Mouse (Mus musculus) frontal cortex, adult 2 months (tissue): ENCODE measurements at regions not wholly inside any gene's neighbourhood (a gene's known extent, or its start where the extent isn't known, plus 50 kb on each side); places are given as distances from the start of the nearest gene placed in this dataset.
"Not testable (repeated sequence)": the region's sequence is repeated elsewhere in the genome, so short reads cannot be mapped to it uniquely, and the experiment has no call there.

Experiments
- DNase-seq, 2 experiments: peaks; one replicate each; pipeline ENCODE4 v3.0.0; 2022; ENCODE audit warnings: low spot score in 1 of 2; ENCODE audit errors: extremely low spot score in 1 of 2

- DNase-seq, result no peak
Observed at GRCm38 (mm10) chr8:8858636-8859035, 168.3 kb upstream of the Arglu1 start.

- DNase-seq, result no peak
Observed at GRCm38 (mm10) chr8:8852656-8853366, 162.5 kb upstream of the Arglu1 start.

DNA sequence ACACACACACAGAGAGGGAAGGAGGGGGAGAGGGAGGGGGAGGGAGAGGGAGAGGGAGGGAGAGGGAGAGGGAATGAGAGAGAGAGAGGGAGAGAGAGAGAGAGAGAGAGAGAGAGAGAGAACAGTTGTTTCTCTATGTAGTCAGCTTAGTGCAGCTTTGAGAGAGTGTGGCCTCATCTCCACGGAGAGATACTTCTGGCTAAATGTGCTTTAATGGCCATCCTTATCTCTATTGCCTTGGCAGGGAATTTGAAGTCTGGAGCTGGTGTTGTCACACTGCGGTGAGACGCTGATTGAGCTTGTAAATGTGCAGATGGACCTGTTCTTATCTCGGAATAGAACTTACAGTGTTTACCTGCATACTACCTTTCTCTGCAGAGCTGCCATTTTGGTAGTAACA lies 160.9 kb upstream of the Arglu1 start:
- no peak for DNase-seq

GRCm38 (mm10) chr8:8850766-8851165 lies 160.4 kb upstream of the Arglu1 start:
- DNase-seq, result no peak

DNA sequence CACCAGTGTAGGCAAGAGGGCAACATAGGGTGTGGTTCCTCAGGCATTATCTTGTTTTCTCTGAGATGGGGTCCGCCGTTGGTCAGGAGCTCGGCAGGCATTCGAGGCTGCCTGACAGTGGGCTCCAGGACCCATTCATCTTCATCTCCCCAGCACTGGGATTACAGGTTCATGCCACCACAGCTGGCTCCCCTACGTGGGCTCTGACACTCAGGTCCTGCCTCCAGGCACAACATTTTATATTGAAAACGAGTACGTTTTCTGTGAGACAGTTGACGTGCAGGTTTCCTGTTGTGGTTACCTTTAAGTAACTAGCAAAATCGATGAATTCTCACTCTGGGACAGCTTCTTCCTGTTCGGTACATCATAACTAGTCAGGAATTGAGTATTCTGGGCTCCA lies 157.3 kb upstream of the Arglu1 start:
- no peak for DNase-seq

GRCm38 (mm10) chr8:8842326-8842725 lies 152.0 kb upstream of the Arglu1 start:
- no peak for DNase-seq

- DNase-seq, result not testable (repeated sequence)
Observed at GRCm38 (mm10) chr8:8836166-8836565, 145.8 kb upstream of the Arglu1 start.

- no peak for DNase-seq
Observed at GRCm38 (mm10) chr8:8831306-8831705, 141.0 kb upstream of the Arglu1 start.

DNA sequence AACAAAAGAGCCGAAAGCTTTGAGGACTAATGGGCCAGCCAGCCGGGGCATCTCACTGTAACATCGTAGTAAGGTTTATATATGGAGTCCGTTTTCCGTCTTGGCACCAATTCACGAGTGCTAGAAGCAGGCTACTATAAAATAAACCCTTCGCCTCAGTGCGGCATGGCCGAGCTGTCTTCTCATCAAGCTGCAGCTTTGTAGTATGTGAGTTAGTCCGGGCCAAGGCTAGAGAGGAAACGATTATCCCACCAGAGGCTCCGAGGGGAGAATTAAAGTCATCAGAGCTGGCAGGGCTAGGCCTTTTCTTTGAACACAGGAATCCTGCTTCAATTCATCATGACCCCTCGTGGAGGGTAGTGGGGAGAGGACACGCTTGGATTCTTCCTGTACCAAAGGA lies 138.9 kb upstream of the Arglu1 start:
- no peak for DNase-seq

DNA sequence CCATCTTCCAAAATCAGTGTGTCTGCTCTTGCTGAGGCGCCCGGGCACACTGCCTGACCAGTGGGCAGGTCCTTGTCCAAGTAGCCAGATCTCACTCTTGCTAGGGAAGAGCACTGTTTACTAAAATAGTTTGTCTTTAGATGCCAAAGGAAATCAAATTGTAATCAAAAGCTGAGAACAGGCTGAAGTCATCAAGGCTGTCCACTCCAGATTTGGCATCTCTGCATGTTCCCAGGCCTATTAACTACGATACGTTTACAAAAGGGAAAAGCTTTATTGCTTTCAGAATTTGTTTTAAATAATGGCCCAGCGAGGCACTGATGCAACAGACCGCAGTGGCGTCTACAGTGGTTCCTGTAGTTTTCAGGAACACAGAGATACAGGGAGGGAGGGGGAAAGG lies 137.2 kb upstream of the Arglu1 start:
- no peak for DNase-seq

- DNase-seq, result no peak
Observed at GRCm38 (mm10) chr8:8826801-8827200, 136.5 kb upstream of the Arglu1 start.

DNA sequence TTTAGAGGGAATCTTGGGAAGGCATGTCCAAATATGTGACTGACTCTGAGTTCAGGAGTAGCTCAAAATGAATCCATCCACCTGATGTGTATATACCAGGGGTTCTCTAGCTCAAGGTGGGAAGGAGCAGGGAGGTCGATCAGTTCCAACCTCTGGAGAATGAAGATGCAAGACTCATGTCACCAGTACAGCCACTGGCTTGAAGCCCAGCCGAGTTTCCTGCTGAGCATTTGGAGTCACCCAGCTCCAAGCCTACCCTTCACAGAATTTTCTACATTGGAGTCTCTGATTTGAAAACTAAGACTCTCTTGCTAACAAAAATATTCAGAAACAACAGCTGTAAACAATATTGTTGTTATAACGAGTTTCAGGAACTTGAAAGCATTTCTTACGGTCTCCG lies 134.6 kb upstream of the Arglu1 start:
- DNase-seq, result no peak

DNA sequence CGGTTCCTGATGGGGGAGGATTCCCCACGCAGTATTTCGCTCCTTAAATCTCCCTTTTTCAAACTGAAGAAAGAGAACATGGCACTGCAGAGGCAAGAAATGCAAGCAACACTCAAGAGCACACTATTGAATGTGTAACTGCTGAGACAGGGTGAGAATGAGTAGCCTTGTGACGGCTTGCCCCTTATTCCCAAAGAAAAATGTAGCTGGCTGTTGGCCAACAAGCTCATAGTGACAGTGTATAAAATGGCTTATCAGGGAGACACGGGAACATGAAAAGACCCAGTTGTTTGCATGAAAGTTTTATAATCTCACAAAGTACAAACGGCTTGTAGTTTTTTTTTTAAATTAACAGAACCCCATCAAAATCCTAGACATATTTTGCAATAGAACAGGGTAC lies 130.8 kb upstream of the Arglu1 start:
- no peak for DNase-seq

GRCm38 (mm10) chr8:8820614-8821013 lies 130.3 kb upstream of the Arglu1 start:
- no peak for DNase-seq

- no peak for DNase-seq
Observed at GRCm38 (mm10) chr8:8819233-8819931, 129.1 kb upstream of the Arglu1 start.

- DNase-seq, result no peak
Observed at GRCm38 (mm10) chr8:8812807-8813167, 122.5 kb upstream of the Arglu1 start.

DNA sequence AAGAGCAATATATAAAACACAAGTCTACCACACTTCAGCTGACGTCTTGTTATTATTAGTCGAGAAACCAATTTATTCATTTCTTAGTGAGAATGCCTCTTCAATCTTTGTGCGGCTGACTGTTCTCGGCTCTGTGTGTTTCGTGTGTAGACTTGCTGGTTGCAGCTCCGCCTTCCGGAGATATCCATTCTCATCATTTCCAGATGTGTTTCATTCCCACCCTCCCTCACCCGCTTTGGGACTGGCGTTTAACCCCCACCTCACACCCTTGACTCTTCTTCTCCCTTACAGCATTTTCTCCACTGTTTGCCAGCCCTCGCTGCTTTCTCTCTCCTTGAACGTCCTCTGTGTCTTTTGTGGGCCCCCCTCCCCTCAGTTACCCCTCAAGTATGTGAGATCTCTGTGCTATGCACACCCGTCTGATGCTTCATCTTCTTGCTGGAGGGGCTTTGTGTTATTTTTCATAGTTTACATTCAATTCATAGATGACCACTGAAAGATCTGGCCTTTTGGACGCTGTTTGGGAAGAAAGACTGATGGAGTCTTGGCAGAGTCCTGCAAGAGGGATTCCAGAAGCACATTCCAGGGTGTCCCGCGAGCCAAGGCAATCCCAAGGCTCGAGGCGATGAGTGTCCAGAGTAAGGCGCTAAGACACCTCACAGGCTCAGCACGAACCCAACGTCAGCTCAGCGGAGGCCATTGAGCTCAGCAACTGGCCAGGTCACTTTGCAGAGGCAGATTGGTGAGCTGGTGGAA lies 121.9 kb upstream of the Arglu1 start:
- no peak for DNase-seq

GRCm38 (mm10) chr8:8810928-8811327 lies 120.6 kb upstream of the Arglu1 start:
- DNase-seq, result no peak

- DNase-seq, result no peak
Observed at GRCm38 (mm10) chr8:8809835-8810439, 119.6 kb upstream of the Arglu1 start.

DNA sequence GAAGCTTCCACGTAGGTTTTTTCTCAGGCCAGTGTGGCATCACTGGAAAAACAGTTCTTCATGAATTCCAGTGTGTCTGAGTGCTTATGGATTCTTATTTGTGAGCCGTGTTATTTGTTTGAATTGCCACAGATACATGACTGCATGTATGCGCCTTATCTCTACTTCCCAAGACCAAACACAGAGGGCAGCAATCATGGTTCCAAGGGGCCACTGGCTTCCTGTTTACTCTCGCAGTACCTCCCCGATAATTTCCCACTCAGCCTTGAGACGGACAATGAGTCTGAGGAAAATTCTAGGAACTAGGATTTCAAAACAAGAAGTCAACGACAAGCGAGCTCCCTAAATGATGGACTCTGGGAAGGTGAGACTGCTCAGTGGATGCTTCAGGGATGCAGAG lies 119.0 kb upstream of the Arglu1 start:
- no peak for DNase-seq

GRCm38 (mm10) chr8:8802761-8803340 lies 112.5 kb upstream of the Arglu1 start:
- peak in 1 of 2 experiments; percentile 21 for DNase-seq
